Mouse (Mus musculus): ENCODE data around the gene Col4a3. TPM values are rescaled to one million over a fixed set of nuclear protein-coding genes. Genes with fewer than 3 reads are reported as not detected.

Gene Col4a3
- polyA plus RNA-seq, 1 experiment from 2014 or later, result 0.03 TPM

DNA sequence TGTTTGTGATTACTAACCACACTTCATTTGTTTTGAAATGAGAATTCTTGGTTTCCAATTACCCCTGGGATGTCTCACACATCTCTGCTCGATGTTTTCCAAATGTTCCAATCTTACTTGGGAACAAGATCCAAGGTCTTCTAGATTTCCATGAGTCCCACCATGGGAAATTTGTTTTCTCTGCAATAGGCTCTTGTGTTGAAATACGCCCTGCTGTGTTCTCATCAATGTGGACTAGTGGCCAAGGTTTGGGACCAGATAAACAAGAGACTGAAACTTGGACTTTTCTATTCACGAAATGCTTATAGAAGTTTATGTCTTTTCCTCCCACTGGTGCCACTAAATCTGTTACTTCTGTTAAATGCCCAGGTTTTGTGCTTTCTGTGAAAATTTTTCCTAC lies 11.0 kb upstream of the Col4a3 start:
- no peak overlapping the region for H3K4me2 ChIP-seq
- no peak for ATAC-seq (ENCODE audit: insufficient number of reproducible peaks, insufficient read depth, low FRiP score, low TSS enrichment, low read depth)
- H3K9me3 ChIP-seq, result no peaks in the 10 kb centered on the region
- 79% methylated on average over 3 of the region's 3 CpGs for WGBS
- H3K4me3 ChIP-seq, result no peak overlapping the region
- no peaks in the 10 kb centered on the region for H3K36me3 ChIP-seq
- no peak overlapping the region for H3K9ac ChIP-seq
- no peaks in the 10 kb centered on the region for H3K27me3 ChIP-seq
- H3K27ac ChIP-seq, result no peak overlapping the region
- no peaks in the 10 kb centered on the region for H3K4me1 ChIP-seq

DNA sequence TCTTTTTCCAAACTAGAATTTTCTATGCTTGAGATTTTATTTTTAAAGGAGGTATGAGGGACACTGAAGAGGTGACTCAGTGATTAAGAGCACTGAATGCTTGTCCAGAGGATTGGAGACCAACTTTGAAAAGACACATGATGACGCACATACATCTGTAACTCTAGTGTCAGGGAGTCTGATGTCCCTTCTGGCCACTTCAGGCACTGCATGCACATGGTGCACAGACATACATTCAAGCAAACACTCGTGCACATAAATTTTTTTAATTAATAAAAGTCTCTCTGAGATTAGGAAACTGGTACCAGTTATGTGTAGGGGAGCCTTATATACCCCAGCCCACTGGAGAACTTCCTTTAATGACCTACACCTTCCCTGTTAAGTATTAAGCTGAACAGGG lies 10.5 kb upstream of the Col4a3 start:
- H3K36me3 ChIP-seq, result no peaks in the 10 kb centered on the region
- no peak overlapping the region for H3K27ac ChIP-seq
- no peak overlapping the region for H3K4me2 ChIP-seq
- H3K27me3 ChIP-seq, result no peaks in the 10 kb centered on the region
- no peaks in the 10 kb centered on the region for H3K9me3 ChIP-seq
- no peak overlapping the region for H3K4me3 ChIP-seq
- no peaks in the 10 kb centered on the region for H3K4me1 ChIP-seq
- WGBS, result 80% methylated on average over 2 of the region's 2 CpGs
- no peak overlapping the region for H3K9ac ChIP-seq
- no peak for ATAC-seq (ENCODE audit: insufficient number of reproducible peaks, insufficient read depth, low FRiP score, low TSS enrichment, low read depth)

DNA sequence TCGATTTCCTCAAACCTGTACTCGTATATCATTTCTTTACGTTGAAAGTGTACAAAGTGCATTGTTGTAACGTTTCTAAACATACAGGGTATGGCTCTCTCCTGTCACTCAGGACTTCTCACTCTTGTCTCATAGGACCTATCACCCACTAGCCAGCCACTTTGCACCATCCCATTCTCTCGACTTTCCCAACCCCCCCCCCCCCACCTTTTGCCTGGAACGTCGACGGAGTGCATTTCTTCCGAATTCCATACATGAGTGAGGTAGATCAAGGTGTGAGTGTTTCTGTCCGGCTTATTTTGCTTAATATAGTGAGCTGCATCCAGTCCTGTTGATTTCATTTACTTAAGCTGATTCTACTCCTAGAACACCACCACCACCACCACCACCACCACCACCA lies 9.4 kb upstream of the Col4a3 start:
- WGBS, result 89% methylated on average over 10 of the region's 10 CpGs
- no peak overlapping the region for H3K4me2 ChIP-seq
- no peaks in the 10 kb centered on the region for H3K9me3 ChIP-seq
- no peak for ATAC-seq (ENCODE audit: insufficient number of reproducible peaks, insufficient read depth, low FRiP score, low TSS enrichment, low read depth)
- H3K4me3 ChIP-seq, result no peak overlapping the region
- no peaks in the 10 kb centered on the region for H3K27me3 ChIP-seq
- no peaks in the 10 kb centered on the region for H3K36me3 ChIP-seq
- no peak overlapping the region for H3K9ac ChIP-seq
- H3K27ac ChIP-seq, result no peak overlapping the region
- no peaks in the 10 kb centered on the region for H3K4me1 ChIP-seq

DNA sequence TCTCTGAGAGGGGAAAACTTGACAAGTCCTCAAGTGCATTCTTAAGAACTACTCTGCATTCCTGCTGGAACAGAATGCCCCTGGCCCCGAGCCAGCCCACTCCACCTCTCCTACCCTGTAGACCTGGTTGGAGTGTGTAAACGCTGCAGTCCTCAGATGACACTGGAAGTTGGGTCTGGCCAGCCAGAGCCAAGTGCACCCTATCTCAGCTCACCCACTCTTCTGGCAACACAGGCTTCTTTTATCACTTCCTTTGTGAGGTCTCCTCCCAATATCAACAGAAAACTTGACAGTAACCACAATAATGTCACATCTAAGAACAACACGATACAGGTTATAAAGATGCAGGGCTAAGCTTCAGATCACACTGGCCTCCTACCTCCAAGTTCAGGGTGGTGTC lies 8.8 kb upstream of the Col4a3 start:
- no peak for ATAC-seq (ENCODE audit: insufficient number of reproducible peaks, insufficient read depth, low FRiP score, low TSS enrichment, low read depth)

DNA sequence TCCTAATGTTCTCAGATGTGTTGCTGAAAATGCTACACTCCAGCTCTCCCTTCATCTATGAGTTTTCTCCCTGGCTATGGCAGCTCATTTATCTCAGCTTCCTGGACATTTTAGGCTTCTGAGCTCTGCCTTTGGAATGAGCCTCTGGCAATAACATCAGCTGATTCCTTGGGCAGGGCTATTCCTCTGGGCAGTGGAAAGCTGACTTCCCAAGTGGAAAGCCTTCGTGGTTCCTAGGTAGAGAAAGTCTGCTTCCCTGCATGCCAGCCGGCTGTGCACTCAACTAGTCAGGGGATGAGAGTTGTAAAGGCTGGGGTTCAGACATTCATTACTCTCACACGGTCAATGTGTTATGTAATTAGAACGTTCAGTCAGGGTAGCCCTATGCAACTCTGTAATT lies 8.4 kb upstream of the Col4a3 start:
- Histone ChIP-seq H3K27ac (no peak overlapping the region), H3K9ac (no peak overlapping the region), H3K36me3 (no peaks in the 10 kb centered on the region), H3K4me1 (no peaks in the 10 kb centered on the region), H3K4me3 (no peak overlapping the region), H3K27me3 (no peaks in the 10 kb centered on the region), H3K9me3 (no peaks in the 10 kb centered on the region), H3K4me2 (no peak overlapping the region)
- WGBS, result 77% methylated on average over 4 of the region's 4 CpGs
- ATAC-seq (ENCODE audit: insufficient number of reproducible peaks, insufficient read depth, low FRiP score, low TSS enrichment, low read depth), result no peak

More for the DNA sequence above, 8.8 kb upstream of the Col4a3 start:
- H3K4me1 ChIP-seq, result no peaks in the 10 kb centered on the region
- H3K27ac ChIP-seq, result no peak overlapping the region
- H3K9me3 ChIP-seq, result no peaks in the 10 kb centered on the region
- no peaks in the 10 kb centered on the region for H3K36me3 ChIP-seq
- H3K9ac ChIP-seq, result no peak overlapping the region
- no peak overlapping the region for H3K4me2 ChIP-seq
- WGBS, result 72% methylated on average over 3 of the region's 3 CpGs
- no peaks in the 10 kb centered on the region for H3K27me3 ChIP-seq
- no peak overlapping the region for H3K4me3 ChIP-seq

DNA sequence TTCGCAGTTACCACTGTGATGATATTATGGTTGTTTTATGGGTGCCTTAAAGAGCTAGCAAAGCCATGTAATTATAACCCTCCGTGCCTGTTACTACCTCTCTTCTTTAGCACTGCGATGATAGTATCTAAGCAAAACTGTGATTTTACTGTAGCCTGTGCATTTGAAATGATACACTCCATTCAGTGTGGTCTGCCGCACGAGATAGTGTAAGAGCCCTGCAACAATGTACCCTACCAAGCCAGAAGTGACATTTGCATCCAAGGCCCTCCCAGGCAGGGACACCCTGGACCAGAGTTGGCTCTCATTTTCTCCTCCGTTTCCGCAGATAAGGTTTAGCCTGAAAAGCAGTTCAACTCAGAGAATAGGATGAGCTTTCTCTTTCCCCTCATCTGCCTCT lies 740 bp upstream of the Col4a3 start:
- Histone ChIP-seq H3K4me3 (no peak overlapping the region; the same call in 1 of the 2 replicates), H3K27me3 (peaks cover 28% of the 10 kb centered on the region), H3K27ac (no peak overlapping the region), H3K9me3 (no peaks in the 10 kb centered on the region), H3K4me2 (0 out of 2 replicates have a peak overlapping the region, but pooled peaks have one; percentile 65), H3K36me3 (no peaks in the 10 kb centered on the region), H3K4me1 (peaks cover 10% of the 10 kb centered on the region), H3K9ac (no peak overlapping the region)
- WGBS, result 74% methylated on average over 7 of the region's 7 CpGs
- no peak for ATAC-seq (ENCODE audit: insufficient number of reproducible peaks, insufficient read depth, low FRiP score, low TSS enrichment, low read depth)

DNA sequence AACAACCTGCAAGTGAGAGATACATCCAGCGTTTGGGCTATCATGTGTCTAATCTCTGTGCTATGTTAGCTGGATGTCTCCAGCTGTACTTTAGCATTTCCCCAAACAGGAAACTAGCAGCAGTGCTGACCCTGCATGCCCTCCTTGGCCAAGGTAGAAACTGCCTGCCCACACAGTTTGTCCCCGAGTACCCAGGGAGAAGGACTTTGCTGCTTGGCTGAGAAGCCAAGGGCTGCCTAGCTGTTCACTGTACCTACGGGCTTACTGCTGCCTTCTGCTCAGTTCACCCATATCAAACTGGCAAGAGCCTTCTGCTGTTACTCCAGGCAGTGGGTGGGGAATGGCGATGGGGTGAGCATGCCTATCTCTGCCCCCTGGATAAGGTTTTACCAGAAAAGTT lies 3.5 kb downstream of the Col4a3 start:
- H3K36me3 ChIP-seq, result no peaks in the 10 kb centered on the region
- no peaks in the 10 kb centered on the region for H3K9me3 ChIP-seq
- no peak overlapping the region for H3K4me3 ChIP-seq
- ATAC-seq (ENCODE audit: insufficient number of reproducible peaks, insufficient read depth, low FRiP score, low TSS enrichment, low read depth), result no peak
- WGBS, result 64% methylated on average over 4 of the region's 4 CpGs
- H3K4me1 ChIP-seq, result peaks cover 10% of the 10 kb centered on the region
- no peak overlapping the region for H3K27ac ChIP-seq
- H3K9ac ChIP-seq, result no peak overlapping the region
- H3K4me2 ChIP-seq, result no peak overlapping the region
- peaks cover 22% of the 10 kb centered on the region for H3K27me3 ChIP-seq

DNA sequence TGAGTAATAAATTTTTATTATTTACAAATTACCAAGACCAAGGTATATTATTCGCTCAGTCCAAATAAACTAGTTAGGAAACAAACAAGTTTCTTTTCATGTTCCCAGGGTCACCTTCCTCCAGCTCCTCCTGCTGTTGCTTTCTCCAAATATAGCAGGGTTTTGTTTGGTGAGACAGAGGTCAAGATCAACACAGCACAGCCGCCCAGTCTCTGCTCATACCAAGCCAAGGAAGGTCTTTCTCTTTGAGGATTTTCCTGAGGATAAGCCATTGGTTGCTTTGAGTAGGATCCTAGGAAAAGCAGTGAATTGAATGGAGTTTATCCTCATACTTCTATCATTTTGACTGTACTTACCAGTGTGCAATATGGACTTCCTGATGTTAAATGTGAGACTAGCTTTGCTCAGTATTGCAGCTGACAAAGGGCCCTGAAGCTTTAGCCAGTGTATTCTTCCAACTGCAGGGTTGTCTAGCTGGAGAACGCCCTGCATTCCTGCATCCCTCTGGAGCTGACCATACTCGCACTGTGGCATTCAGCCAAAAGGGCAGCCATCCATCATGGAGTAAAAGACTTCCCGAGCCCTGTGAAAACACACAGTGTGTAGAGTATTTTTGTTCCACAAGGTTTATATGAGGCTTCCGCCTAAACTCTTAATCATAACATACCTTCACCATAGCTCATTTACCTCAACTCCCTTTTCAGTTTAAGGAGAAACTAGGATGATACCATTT lies 10.3 kb downstream of the Col4a3 start:
- H3K4me2 ChIP-seq, result no peak overlapping the region
- no peak overlapping the region for H3K27ac ChIP-seq
- no peaks in the 10 kb centered on the region for H3K27me3 ChIP-seq
- no peaks in the 10 kb centered on the region for H3K9me3 ChIP-seq
- no peak overlapping the region for H3K9ac ChIP-seq
- H3K36me3 ChIP-seq, result no peaks in the 10 kb centered on the region
- no peaks in the 10 kb centered on the region for H3K4me1 ChIP-seq
- WGBS, result 76% methylated on average over 6 of the region's 6 CpGs
- H3K4me3 ChIP-seq, result no peak overlapping the region
- no peak for ATAC-seq (ENCODE audit: insufficient number of reproducible peaks, insufficient read depth, low FRiP score, low TSS enrichment, low read depth)

DNA sequence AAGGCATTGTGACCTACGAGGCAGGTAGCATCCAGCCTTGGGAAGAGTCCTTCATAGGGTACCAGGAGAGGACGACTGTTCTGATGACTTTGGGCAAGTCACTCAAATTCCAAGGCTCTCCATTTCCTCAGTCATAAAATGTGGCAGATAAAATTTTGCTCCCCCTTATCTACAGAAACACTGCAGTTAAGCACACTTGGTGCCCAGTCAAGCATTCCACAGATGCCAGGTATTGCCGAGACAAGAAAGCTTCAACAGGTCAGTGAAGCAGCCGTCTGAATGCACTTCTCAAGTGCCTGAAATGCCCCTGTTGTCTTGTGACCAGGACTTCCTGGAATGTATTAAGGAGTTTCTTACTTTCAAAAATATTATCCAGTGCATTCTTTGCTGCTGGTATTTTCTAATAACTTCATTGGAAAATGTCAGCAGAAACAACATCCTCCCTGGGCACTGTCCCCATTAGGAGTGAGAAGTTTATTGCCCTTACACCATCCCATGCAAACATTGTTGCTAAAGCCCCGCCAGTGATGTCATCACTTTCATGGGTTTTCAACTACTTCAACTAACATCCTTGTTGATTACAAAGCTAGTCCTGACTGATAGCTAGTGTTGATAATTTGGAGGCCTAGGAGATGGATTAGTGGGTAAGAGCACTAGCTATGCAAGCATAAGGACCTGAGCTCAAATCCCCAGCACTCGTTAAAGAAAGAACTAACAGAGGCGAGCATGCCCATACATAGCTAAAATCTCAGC lies 16.7 kb downstream of the Col4a3 start:
- H3K4me2 ChIP-seq, result no peak overlapping the region
- H3K36me3 ChIP-seq, result no peaks in the 10 kb centered on the region
- no peak overlapping the region for H3K9ac ChIP-seq
- no peaks in the 10 kb centered on the region for H3K27me3 ChIP-seq
- no peaks in the 10 kb centered on the region for H3K4me1 ChIP-seq
- ATAC-seq (ENCODE audit: insufficient number of reproducible peaks, insufficient read depth, low FRiP score, low TSS enrichment, low read depth), result no peak
- no peaks in the 10 kb centered on the region for H3K9me3 ChIP-seq
- H3K27ac ChIP-seq, result no peak overlapping the region
- H3K4me3 ChIP-seq, result no peak overlapping the region
- 73% methylated on average over 7 of the region's 7 CpGs for WGBS

DNA sequence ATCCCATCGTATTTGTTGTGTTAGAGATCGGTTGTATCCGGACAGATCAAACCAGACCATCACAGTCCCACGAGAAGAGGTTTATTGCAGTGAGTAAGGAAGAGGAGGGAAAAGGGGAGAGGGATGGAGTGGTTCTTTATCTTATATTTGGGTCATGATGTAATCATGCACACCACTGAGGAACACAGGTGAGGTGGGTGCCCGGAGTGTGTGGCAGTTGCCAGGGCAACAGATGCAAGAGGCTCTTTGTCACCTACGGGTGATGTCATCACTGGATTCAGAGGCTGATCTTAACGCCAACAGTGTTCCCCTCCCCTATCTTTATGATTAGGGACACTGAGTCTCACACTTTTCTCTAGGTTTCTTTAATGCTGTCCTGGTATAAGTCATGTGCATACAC lies 18.6 kb downstream of the Col4a3 start:
- Histone ChIP-seq H3K9me3 (no peaks in the 10 kb centered on the region), H3K36me3 (no peaks in the 10 kb centered on the region), H3K4me1 (no peaks in the 10 kb centered on the region), H3K4me2 (no peak overlapping the region), H3K4me3 (no peak overlapping the region), H3K9ac (no peak overlapping the region), H3K27me3 (no peaks in the 10 kb centered on the region), H3K27ac (no peak overlapping the region)
- no peak for ATAC-seq (ENCODE audit: insufficient number of reproducible peaks, insufficient read depth, low FRiP score, low TSS enrichment, low read depth)
- WGBS, result 86% methylated on average over 7 of the region's 7 CpGs

DNA sequence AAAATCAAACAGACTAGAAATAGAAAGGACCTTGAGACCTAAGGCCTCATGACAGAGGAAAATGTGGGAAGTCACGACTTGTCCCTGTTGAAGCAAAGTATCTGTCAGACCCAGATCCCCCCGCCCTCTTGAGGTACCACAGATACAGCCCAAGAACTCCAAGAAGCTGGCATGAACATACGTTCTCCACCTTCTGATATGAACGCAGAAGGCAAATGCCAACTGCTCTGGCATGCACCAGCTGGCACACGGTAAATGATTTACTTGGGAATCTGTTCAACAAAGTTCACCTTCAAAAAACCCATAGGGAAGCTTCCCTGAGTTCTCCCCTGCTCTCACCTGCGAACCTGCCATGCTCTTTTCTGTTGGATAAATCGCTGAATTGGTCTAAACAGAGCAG lies 19.1 kb downstream of the Col4a3 start:
- WGBS, result 87% methylated on average over 7 of the region's 7 CpGs
- no peak for ATAC-seq (ENCODE audit: insufficient number of reproducible peaks, insufficient read depth, low FRiP score, low TSS enrichment, low read depth)

DNA sequence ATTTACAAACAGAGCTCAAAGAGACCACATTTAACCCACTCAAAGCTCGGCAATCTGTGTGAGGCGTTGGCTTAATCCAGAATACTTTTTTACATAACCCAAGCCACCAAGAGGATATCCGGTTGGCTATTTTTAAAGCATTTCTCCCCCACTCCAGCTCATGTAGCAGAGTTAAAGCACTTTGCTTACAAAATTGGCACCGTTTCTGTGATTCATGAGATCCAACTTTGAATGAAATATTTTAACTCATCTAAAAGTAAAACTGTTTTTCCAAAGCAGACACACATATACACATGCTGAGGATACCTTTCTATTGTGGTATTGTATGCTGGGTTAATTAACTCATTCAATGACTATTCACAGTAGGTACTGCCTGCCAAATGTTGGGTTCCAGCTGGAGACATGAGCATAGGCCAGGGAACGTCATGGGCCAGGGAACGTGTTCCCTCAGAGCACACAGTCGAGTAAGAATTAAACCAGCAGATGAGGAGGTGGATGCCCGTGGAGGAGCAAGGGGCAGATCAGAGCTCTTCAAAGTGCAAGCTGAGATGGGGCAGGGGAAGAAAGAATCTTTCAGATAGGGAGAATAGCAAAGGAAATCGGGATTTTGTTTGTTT lies 22.0 kb downstream of the Col4a3 start:
- no peak for ATAC-seq (ENCODE audit: insufficient number of reproducible peaks, insufficient read depth, low FRiP score, low TSS enrichment, low read depth)
- Histone ChIP-seq H3K27me3 (no peaks in the 10 kb centered on the region), H3K4me1 (no peaks in the 10 kb centered on the region), H3K36me3 (no peaks in the 10 kb centered on the region), H3K9me3 (no peaks in the 10 kb centered on the region), H3K4me2 (no peak overlapping the region), H3K27ac (no peak overlapping the region), H3K4me3 (no peak overlapping the region), H3K9ac (no peak overlapping the region)
- WGBS, result 77% methylated on average over 9 of the region's 9 CpGs

More for the DNA sequence above, 19.1 kb downstream of the Col4a3 start:
- no peaks in the 10 kb centered on the region for H3K9me3 ChIP-seq
- no peak overlapping the region for H3K27ac ChIP-seq
- no peaks in the 10 kb centered on the region for H3K27me3 ChIP-seq
- no peak overlapping the region for H3K4me3 ChIP-seq
- no peak overlapping the region for H3K9ac ChIP-seq
- no peak overlapping the region for H3K4me2 ChIP-seq
- no peaks in the 10 kb centered on the region for H3K36me3 ChIP-seq
- H3K4me1 ChIP-seq, result no peaks in the 10 kb centered on the region
